7 mouse cellular contexts compared by ENCODE assay signal in the genomic region with DNA sequence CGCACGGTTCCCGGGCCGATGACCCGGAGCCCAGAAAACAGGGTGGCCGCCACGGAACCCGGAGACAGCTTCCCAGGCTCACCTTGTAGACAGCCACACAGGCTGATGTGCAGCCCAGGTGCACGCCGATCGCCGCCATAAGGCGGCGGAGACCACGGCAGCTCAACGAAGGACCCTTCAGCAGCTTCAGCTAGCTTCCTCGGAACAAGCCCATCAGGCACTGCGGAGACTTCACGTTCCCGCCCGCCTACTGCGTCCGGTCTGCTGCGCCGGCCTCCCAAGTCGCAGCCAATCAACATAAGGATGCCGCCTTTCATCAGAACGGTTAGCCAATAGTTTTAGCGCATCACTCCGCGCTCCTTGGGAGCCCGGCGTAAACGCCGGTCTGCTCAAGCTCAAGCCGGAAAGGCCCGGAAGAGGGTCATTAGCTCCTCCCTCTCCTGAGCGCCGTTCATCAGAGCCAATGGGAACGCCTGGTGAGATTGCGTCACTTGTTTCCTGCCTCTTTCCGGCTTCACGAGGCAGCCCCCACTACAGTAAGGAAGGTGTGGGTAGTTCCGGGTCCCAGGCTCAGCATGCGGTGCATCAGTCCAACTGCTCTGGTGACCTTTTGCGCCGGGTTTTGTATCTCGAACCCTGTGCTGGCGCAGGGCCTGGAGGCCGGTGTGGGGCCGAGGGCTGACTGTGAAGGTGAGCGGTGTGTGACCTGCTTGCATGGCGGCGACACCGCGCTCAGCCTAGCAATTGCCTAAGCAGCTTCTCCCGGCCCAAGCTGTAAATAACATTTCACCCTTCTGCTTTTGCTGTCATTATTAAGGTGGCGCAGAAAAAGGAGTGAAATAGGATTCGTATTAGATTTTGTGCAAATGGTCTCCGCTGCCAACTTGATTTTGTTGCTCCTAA. TPM values are rescaled to one million over a fixed set of nuclear protein-coding genes. Genes with fewer than 3 reads are reported as not detected.
A peak's percentile ranks its signal among the peaks of the same experiment; 100 is the strongest.
DNase-seq lines count a peak whose midpoint lies in the region; ATAC-seq lines count a peak whose summit lies in the region.

A gene (minus strand): TSS at position 239 of the 903 bp plus-strand sequence.
A gene (minus strand): TSS at position 263 of the 903 bp plus-strand sequence.
A gene (plus strand): TSS at position 479 of the 903 bp plus-strand sequence.

- no peaks in the 10 kb centered on the region for H3K4me1 ChIP-seq in embryonic facial prominence, embryonic 11.5 days (ENCODE audit: control insufficient read depth, insufficient read depth, low read length)
- H3K4me1 ChIP-seq in limb, embryonic 10.5 days, result peaks cover 13% of the 10 kb centered on the region
- H3K4me1 ChIP-seq in midbrain, embryonic 13.5 days (replicated peaks), result peaks cover 21% of the 10 kb centered on the region

- no peaks in the 10 kb centered on the region for H3K27me3 ChIP-seq in embryonic facial prominence, embryonic 11.5 days (ENCODE audit: control insufficient read depth, insufficient read depth, low read length)
- no peaks in the 10 kb centered on the region for H3K27me3 ChIP-seq in limb, embryonic 10.5 days (ENCODE audit: low read depth, poor library complexity, severe bottlenecking)
- no peaks in the 10 kb centered on the region for H3K27me3 ChIP-seq in midbrain, embryonic 13.5 days

- peak; percentile 97 for DNase-seq in adrenal gland, postnatal 14 days
- DNase-seq in embryonic facial prominence, embryonic 11.5 days (ENCODE audit: low spot score), result peak; percentile 99
- peak; percentile 99 for DNase-seq in kidney, adult 11 months
- peak; percentile 94 for DNase-seq in limb, embryonic 10.5 days (ENCODE audit: low spot score)
- peak; percentile 94 for DNase-seq in spleen, adult 12 weeks (ENCODE audit: low spot score)

- H3K27ac ChIP-seq in embryonic facial prominence, embryonic 11.5 days (replicated peaks; ENCODE audit: low read depth, low read length), result no peak within 1 kb of the TSS; the same call in 1 of the 2 replicates
- peak within 1 kb of the TSS; percentile 95 for H3K27ac ChIP-seq in limb, embryonic 10.5 days
- peak within 1 kb of the TSS; percentile 85 for H3K27ac ChIP-seq in midbrain, embryonic 13.5 days

- ATAC-seq in embryonic facial prominence, embryonic 11.5 days (replicated peaks; ENCODE audit: insufficient number of reproducible peaks, low FRiP score, low TSS enrichment, low read depth), result peak; percentile 100
- ATAC-seq in granulocyte monocyte progenitor cell, adult 5-6 weeks (replicated peaks; ENCODE audit: poor library complexity, severe bottlenecking), result peak; percentile 91
- ATAC-seq in midbrain, embryonic 13.5 days, result peak; percentile 100

- peak within 1 kb of the TSS; percentile 76 for H3K4me2 ChIP-seq in embryonic facial prominence, embryonic 11.5 days (ENCODE audit: low read depth, low read length)
- H3K4me2 ChIP-seq in midbrain, embryonic 13.5 days (replicated peaks), result peak within 1 kb of the TSS; percentile 83

- H3K36me3 ChIP-seq in embryonic facial prominence, embryonic 11.5 days (replicated peaks; ENCODE audit: control insufficient read depth, insufficient read depth, low read depth, low read length), result peaks cover 3% of the 10 kb centered on the region
- peaks cover 32% of the 10 kb centered on the region for H3K36me3 ChIP-seq in limb, embryonic 10.5 days
- H3K36me3 ChIP-seq in midbrain, embryonic 13.5 days, result peaks cover 27% of the 10 kb centered on the region

- peak within 1 kb of the TSS; percentile 61 for H3K4me3 ChIP-seq in embryonic facial prominence, embryonic 11.5 days (ENCODE audit: low read depth, low read length)
- H3K4me3 ChIP-seq in limb, embryonic 10.5 days, result peak within 1 kb of the TSS; percentile 93
- H3K4me3 ChIP-seq in midbrain, embryonic 13.5 days (replicated peaks), result peak within 1 kb of the TSS; percentile 80

- WGBS in embryonic facial prominence, embryonic 11.5 days, result under 1% methylated on average over 60 of the region's 60 CpGs
- under 1% methylated on average over 60 of the region's 60 CpGs for WGBS in limb, embryonic 10.5 days
- under 1% methylated on average over 60 of the region's 60 CpGs for WGBS in midbrain, embryonic 13.5 days

- no peaks in the 10 kb centered on the region for H3K9me3 ChIP-seq in embryonic facial prominence, embryonic 11.5 days (replicated peaks; ENCODE audit: control insufficient read depth, low read length)
- H3K9me3 ChIP-seq in limb, embryonic 10.5 days (replicated peaks), result no peaks in the 10 kb centered on the region
- H3K9me3 ChIP-seq in midbrain, embryonic 13.5 days, result peaks cover 3% of the 10 kb centered on the region; the same call in 1 of the 2 replicates

- H3K9ac ChIP-seq in embryonic facial prominence, embryonic 11.5 days (replicated peaks; ENCODE audit: low read length), result peak within 1 kb of the TSS; percentile 73
- peak within 1 kb of the TSS; percentile 91 for H3K9ac ChIP-seq in midbrain, embryonic 13.5 days (replicated peaks)

RNA-seq across cellular contexts. Expression of the first gene that starts in this region (rescaled TPM):
- 2.8 and 3.6 TPM in 2 replicates for total RNA-seq in adrenal gland, postnatal 14 days (2021)
- 7.1 and 8.8 TPM in 2 replicates for polyA plus RNA-seq in embryonic facial prominence, embryonic 11.5 days (2014; fragmentation: Nextera tagmentation; extraction: Ambion mirVana)
- total RNA-seq in granulocyte monocyte progenitor cell, adult 5-6 weeks (2014; fragmentation: Nextera tagmentation), result 5.8 and 6.2 TPM in 2 replicates
- 12.4 and 13.0 TPM in 2 replicates for total RNA-seq in granulocyte monocyte progenitor cell, adult 5-6 weeks (2017)
- 9.0 and 10.7 TPM in 2 replicates for polyA plus RNA-seq in limb, embryonic 10.5 days (2016; fragmentation: Nextera tagmentation; extraction: Ambion mirVana)
- 8.2 and 9.8 TPM in 2 replicates for polyA plus RNA-seq in midbrain, embryonic 13.5 days (2015; fragmentation: Nextera tagmentation; extraction: Ambion mirVana)

RNA-seq across cellular contexts. Expression of the second gene that starts in this region (rescaled TPM):
- 42.6 and 45.0 TPM in 2 replicates for total RNA-seq in adrenal gland, postnatal 14 days (2021)
- polyA plus RNA-seq in embryonic facial prominence, embryonic 11.5 days (2014; fragmentation: Nextera tagmentation; extraction: Ambion mirVana), result 122 and 125 TPM in 2 replicates
- total RNA-seq in granulocyte monocyte progenitor cell, adult 5-6 weeks (2014; fragmentation: Nextera tagmentation), result 83.7 and 88.6 TPM in 2 replicates
- 155 and 173 TPM in 2 replicates for total RNA-seq in granulocyte monocyte progenitor cell, adult 5-6 weeks (2017)
- polyA plus RNA-seq in limb, embryonic 10.5 days (2016; fragmentation: Nextera tagmentation; extraction: Ambion mirVana), result 137 and 138 TPM in 2 replicates
- polyA plus RNA-seq in midbrain, embryonic 13.5 days (2015; fragmentation: Nextera tagmentation; extraction: Ambion mirVana), result 72.5 and 84.2 TPM in 2 replicates

RNA-seq across cellular contexts. Expression of the third gene that starts in this region (rescaled TPM):
- 2.2 and 2.4 TPM in 2 replicates for total RNA-seq in adrenal gland, postnatal 14 days (2021)
- polyA plus RNA-seq in embryonic facial prominence, embryonic 11.5 days (2014; fragmentation: Nextera tagmentation; extraction: Ambion mirVana), result 0.36 TPM in 1 of 2 replicates, not detected in the other
- total RNA-seq in granulocyte monocyte progenitor cell, adult 5-6 weeks (2014; fragmentation: Nextera tagmentation), result not detected in 2 replicates
- 0.22 and 13.2 TPM in 2 replicates for total RNA-seq in granulocyte monocyte progenitor cell, adult 5-6 weeks (2017)
- polyA plus RNA-seq in limb, embryonic 10.5 days (2016; fragmentation: Nextera tagmentation; extraction: Ambion mirVana), result 0.06 and 0.24 TPM in 2 replicates
- 0.13 and 0.31 TPM in 2 replicates for polyA plus RNA-seq in midbrain, embryonic 13.5 days (2015; fragmentation: Nextera tagmentation; extraction: Ambion mirVana)
